Mouse (Mus musculus) CD8-positive naive resting alpha-beta T cell, adult 2 months (primary cell): ENCODE data around the gene Qpct.
A peak's percentile ranks its signal among the peaks of the same experiment; 100 is the strongest.
"Not testable (repeated sequence)": the region's sequence is repeated elsewhere in the genome, so short reads cannot be mapped to it uniquely, and the experiment has no call there.

Experiments
- DNase-seq, 2 experiments: peaks; one replicate each; pipeline ENCODE4 v3.0.0; 2022; ENCODE audit warnings: low read depth in 2 of 2, low spot score in 2 of 2

The Qpct gene

GRCm38 (mm10) chr17:79069766-79070480, 18.2 kb downstream of the Qpct start:
- no peak for DNase-seq

GRCm38 (mm10) chr17:79071951-79072350, 20.2 kb downstream of the Qpct start:
- DNase-seq, result no peak

GRCm38 (mm10) chr17:79076974-79077847, 25.5 kb downstream of the Qpct start:
- DNase-seq, result no peak

GRCm38 (mm10) chr17:79077848-79078146, 26.1 kb downstream of the Qpct start:
- no peak for DNase-seq

- DNase-seq, result no peak
These were observed 26.5 kb downstream of the Qpct start for GRCm38 (mm10) chr17:79078248-79078647.

GRCm38 (mm10) chr17:79091710-79092109, 40.0 kb downstream of the Qpct start:
- no peak for DNase-seq

GRCm38 (mm10) chr17:79093286-79093975, 41.7 kb downstream of the Qpct start:
- peak; percentile 20 to 34 for DNase-seq

- DNase-seq, result no peak
These were observed 43.9 kb downstream of the Qpct start for GRCm38 (mm10) chr17:79095624-79096023.

- peak; percentile 33 to 35 for DNase-seq
These were observed 48.2 kb downstream of the Qpct start for GRCm38 (mm10) chr17:79099866-79100265.

- no peak for DNase-seq
These were observed 56.5 kb downstream of the Qpct start for GRCm38 (mm10) chr17:79108238-79108637.

GRCm38 (mm10) chr17:79109576-79109975, 57.9 kb downstream of the Qpct start:
- no peak for DNase-seq

GRCm38 (mm10) chr17:79110936-79111348, 59.2 kb downstream of the Qpct start:
- DNase-seq, result no peak

GRCm38 (mm10) chr17:79115248-79115647, 63.5 kb downstream of the Qpct start:
- not testable (repeated sequence) for DNase-seq

- no peak for DNase-seq
These were observed 67.4 kb downstream of the Qpct start for GRCm38 (mm10) chr17:79119066-79119465.

GRCm38 (mm10) chr17:79120269-79120668, 68.6 kb downstream of the Qpct start:
- no peak for DNase-seq

GRCm38 (mm10) chr17:79133740-79134139, 82.0 kb downstream of the Qpct start:
- no peak for DNase-seq

GRCm38 (mm10) chr17:79135826-79136225, 84.1 kb downstream of the Qpct start:
- no peak for DNase-seq

- no peak for DNase-seq
These were observed 84.7 kb downstream of the Qpct start for GRCm38 (mm10) chr17:79136401-79136800.
